Comparison of ENCODE assay signal across 10 mouse cellular contexts in the genomic region with DNA sequence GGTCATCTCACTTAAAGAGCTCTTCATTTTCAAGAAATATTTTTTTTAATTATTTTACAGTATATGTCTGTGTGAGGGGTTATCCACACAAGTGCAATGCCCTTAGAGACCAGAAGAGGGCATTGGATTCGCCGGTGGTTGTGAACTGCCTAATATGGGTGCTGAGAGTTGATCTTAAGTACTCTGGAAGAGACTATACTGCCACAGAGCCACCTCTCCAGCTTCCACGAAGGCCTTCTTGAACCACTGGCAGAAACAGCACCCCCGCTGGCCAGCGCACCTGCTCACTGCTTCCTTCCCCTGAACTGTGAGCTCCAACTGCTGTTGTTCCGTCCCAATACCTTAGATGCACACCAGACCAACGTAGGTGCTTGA. TPM values are rescaled to one million over a fixed set of nuclear protein-coding genes. Genes with fewer than 3 reads are reported as not detected.
A peak's percentile ranks its signal among the peaks of the same experiment; 100 is the strongest.
DNase-seq lines count a peak whose midpoint lies in the region; ATAC-seq and TF ChIP-seq lines count a peak whose summit lies in the region.
"Had no signal": no experiment of that assay in that cellular context is flagged by ENCODE, and none has a peak within 500 bp of the region (broad histone marks: within the 10 kb centered on the region; RNA-seq: fewer than 3 reads in every experiment).

No protein-coding gene starts in this region.

- TF ChIP-seq CTCF in left cerebral cortex, adult 2 months (IDR thresholded peaks at IDR 0.05), result peak; percentile 47

- no peak overlapping the region for H3K27ac ChIP-seq in left cerebral cortex, adult 2 months
- H3K27ac ChIP-seq: liver, embryonic 13.5 days; neural tube, embryonic 15.5 days had no signal

- DNase-seq in adrenal gland, adult 2 months, result peak; percentile 33
- no peak for DNase-seq in adrenal gland, postnatal 25 days
- DNase-seq in left cerebral cortex, adult 2 months (ENCODE audit: extremely low spot score in 1 of 2, low spot score in 2 of 2), result no peak
- DNase-seq in left cerebral cortex, postnatal 14 days (ENCODE audit: low spot score in 2 of 2), result no peak
- peak; percentile 12 for DNase-seq in c-Kit-positive CD71-negative TER-119-negative erythroid progenitor cells, embryonic 14.5 days (ENCODE audit: low read depth)
- no peak for DNase-seq in T-cell, adult 2 months (ENCODE audit: low spot score)
- no peak for DNase-seq in spleen, adult 18-20 months

- no peak overlapping the region for H3K4me3 ChIP-seq in left cerebral cortex, adult 2 months
- H3K4me3 ChIP-seq: liver, embryonic 13.5 days; neural tube, embryonic 15.5 days had no signal

- ATAC-seq in megakaryocyte-erythroid progenitor cell, adult 5-6 weeks (replicated peaks; ENCODE audit: low FRiP score, low TSS enrichment, poor library complexity, severe bottlenecking), result peak; percentile 45

- intact Hi-C loops in left cerebral cortex, adult 2 months (cut with DNase I), result loop anchor here (5.0 kb wide), 1 partner anchor 340 kb away; no protein-coding TSS in a partner anchor
- intact Hi-C loops in left cerebral cortex, postnatal 14 days (cut with DNase I), result loop anchor here (5.0 kb wide), 1 partner anchor 335 kb away; the partner anchor contains the start of gene Gsg1l

RNA-seq across cellular contexts. Expression of gene D430042O09Rik, which starts 39.6 kb away (rescaled TPM):
- 10 to 100 TPM; 26.7 to 28.9 TPM for total RNA-seq in adrenal gland, adult 2 months (2021)
- polyA plus RNA-seq in adrenal gland, adult 2 months (2012; rRNA removed), result 12.8 and 14.6 TPM in 2 replicates
- total RNA-seq in adrenal gland, postnatal 25 days (2021), result 27.3 and 37.0 TPM in 2 replicates
- 10 to 100 TPM; 25.9 to 28.3 TPM for total RNA-seq in left cerebral cortex, adult 2 months (2021)
- 10 to 100 TPM; 18.5 to 24.4 TPM for total RNA-seq in left cerebral cortex, postnatal 14 days (2021)
- 8.0 and 10.5 TPM in 2 replicates for total RNA-seq in megakaryocyte-erythroid progenitor cell, adult 5-6 weeks (2014; fragmentation: Nextera tagmentation)
- total RNA-seq in megakaryocyte-erythroid progenitor cell, adult 5-6 weeks (2017), result 12.9 and 15.3 TPM in 2 replicates

RNA-seq across cellular contexts. Expression of gene Gtf3c1, which starts 39.7 kb away (rescaled TPM):
- 10 to 100 TPM; 61.4 to 65.6 TPM for total RNA-seq in adrenal gland, adult 2 months (2021)
- 69.0 and 79.4 TPM in 2 replicates for polyA plus RNA-seq in adrenal gland, adult 2 months (2012; rRNA removed)
- total RNA-seq in adrenal gland, postnatal 25 days (2021), result 80.2 and 89.2 TPM in 2 replicates
- 100 to 1,000 TPM; 103 to 107 TPM for total RNA-seq in left cerebral cortex, adult 2 months (2021)
- 10 to 100 TPM; 86.0 to 89.7 TPM for total RNA-seq in left cerebral cortex, postnatal 14 days (2021)
- total RNA-seq in megakaryocyte-erythroid progenitor cell, adult 5-6 weeks (2014; fragmentation: Nextera tagmentation), result 32.8 and 42.8 TPM in 2 replicates
- total RNA-seq in megakaryocyte-erythroid progenitor cell, adult 5-6 weeks (2017), result 30.2 and 41.2 TPM in 2 replicates

Comparison
In these comparisons a context has a peak if more than half of its experiments do, and no peak if none do; other contexts are left out.
1. DNase-seq: peak in adrenal gland, adult 2 months (single experiment) and c-Kit-positive CD71-negative TER-119-negative erythroid progenitor cells, embryonic 14.5 days (single experiment); none in adrenal gland, postnatal 25 days (single experiment), left cerebral cortex, adult 2 months (0 of 2), left cerebral cortex, postnatal 14 days (0 of 2), T-cell, adult 2 months (single experiment) and spleen, adult 18-20 months (0 of 2).